Mouse (Mus musculus) stomach, postnatal 0 days (tissue): ENCODE results near the gene Usp30. TPM values are rescaled to one million over a fixed set of nuclear protein-coding genes. Genes with fewer than 3 reads are reported as not detected.

Source experiments
- ATAC-seq: fragments of 200-750 bp; cut with Nextera tagmentation; 2 replicates; pipeline ENCODE4 v1.8.0; 2017; ENCODE audit not compliant: low FRiP score, low TSS enrichment
- DNase-seq: peaks from one replicate; pipeline ENCODE4 v3.0.0-alpha.2; 2016; ENCODE audit warnings: low spot score
- H3K27ac ChIP-seq: fragments of 300-500 bp; sonication (generic); replicated peaks from 2 replicates; pipeline ENCODE4 v1.5.1; 2014; ENCODE audit warnings: mild to moderate bottlenecking, control low read depth
- H3K27me3 ChIP-seq: fragments of 300-500 bp; sonication (generic); 2 replicates; pipeline ENCODE4 v1.6.1; 2014; ENCODE audit warnings: low read length; ENCODE audit not compliant: control insufficient read depth, insufficient read depth
- H3K36me3 ChIP-seq: fragments of 300-500 bp; sonication (generic); 2 replicates; pipeline ENCODE4 v1.6.1; 2014; ENCODE audit warnings: low read length, mixed read lengths; ENCODE audit not compliant: control insufficient read depth, insufficient read depth
- H3K4me1 ChIP-seq: fragments of 300-500 bp; sonication (generic); replicated peaks from 2 replicates; pipeline ENCODE4 v1.6.1; 2014; ENCODE audit warnings: antibody characterized with exemption; ENCODE audit not compliant: control insufficient read depth, insufficient read depth
- H3K4me2 ChIP-seq: fragments of 300-500 bp; sonication (generic); replicated peaks from 2 replicates; pipeline ENCODE4 v1.6.1; 2014; ENCODE audit warnings: low read depth, mild to moderate bottlenecking, control low read depth, moderate library complexity
- H3K4me3 ChIP-seq: fragments of 300-500 bp; sonication (generic); 2 replicates; pipeline ENCODE4 v1.5.1; 2014; ENCODE audit warnings: low read depth, low read length, control low read depth
- H3K9ac ChIP-seq: fragments of 300-500 bp; sonication (generic); 2 replicates; pipeline ENCODE4 v1.6.1; 2014; ENCODE audit warnings: mild to moderate bottlenecking, low read length, control low read depth, mixed read lengths
- H3K9me3 ChIP-seq: fragments of 300-500 bp; sonication (generic); 2 replicates; pipeline ENCODE4 v1.6.1; 2016; ENCODE audit warnings: low read length; ENCODE audit not compliant: control insufficient read depth
- CTCF ChIP-seq: IDR thresholded peaks from 2 replicates; pipeline ENCODE4 v1.5.1; 2016; ENCODE audit warnings: antibody characterized with exemption, low read depth, mild to moderate bottlenecking, moderate library complexity
- EP300 ChIP-seq: optimal IDR thresholded peaks from 2 replicates; pipeline ENCODE3; 2016; ENCODE audit warnings: antibody characterized with exemption
- WGBS: fragments of 180-500 bp; shearing (Covaris S2); extraction: QIAGEN DNeasy Blood & Tissue Kit; methylation state at CpG from one replicate; pipeline ENCODE4 v1.1.7; 2014; 5-methylcytosine and 5-hydroxymethylcytosine counted together
- polyA plus RNA-seq: library from polyadenylated mRNA; unstranded; fragments of >200 nt; fragmentation: Nextera tagmentation; extraction: Ambion mirVana; gene quantifications from 2 replicates; pipeline ENCODE4 v1.2.1, GENCODE M21; 2015

Gene Usp30
- polyA plus RNA-seq, 1 experiment from 2014 or later = 5.3 TPM

DNA sequence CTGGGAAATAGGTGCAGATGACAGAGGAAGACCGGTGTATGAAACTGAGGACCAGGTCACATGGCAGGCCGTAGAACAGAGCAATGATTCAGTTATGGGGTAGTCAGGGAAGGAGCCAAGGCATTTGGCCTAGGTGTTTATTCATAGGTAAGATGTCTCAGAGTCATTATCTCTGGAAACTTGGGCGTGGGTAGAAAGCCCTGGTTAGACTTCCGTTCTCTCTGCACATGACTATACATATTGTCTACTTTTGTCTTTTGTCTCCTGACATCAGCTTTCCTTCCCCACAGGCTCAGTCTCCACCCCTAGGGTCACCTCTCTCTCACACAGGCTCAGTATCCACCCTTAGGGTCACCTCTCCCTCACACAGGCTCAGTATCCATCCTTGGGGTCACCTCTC, 21.5 kb upstream of the Usp30 start:
- Histone ChIP-seq H3K27me3 (no peaks in the 10 kb centered on the region), H3K36me3 (no peaks in the 10 kb centered on the region), H3K4me3 (no peak overlapping the region), H3K27ac (no peak overlapping the region), H3K9me3 (no peaks in the 10 kb centered on the region), H3K4me1 (no peaks in the 10 kb centered on the region), H3K9ac (no peak overlapping the region), H3K4me2 (no peak overlapping the region)
- DNase-seq (no peak), ATAC-seq (no peak)
- WGBS = 70% methylated on average over 4 of the region's 4 CpGs
- TF ChIP-seq EP300 = no peak
- no peak for TF ChIP-seq CTCF

DNA sequence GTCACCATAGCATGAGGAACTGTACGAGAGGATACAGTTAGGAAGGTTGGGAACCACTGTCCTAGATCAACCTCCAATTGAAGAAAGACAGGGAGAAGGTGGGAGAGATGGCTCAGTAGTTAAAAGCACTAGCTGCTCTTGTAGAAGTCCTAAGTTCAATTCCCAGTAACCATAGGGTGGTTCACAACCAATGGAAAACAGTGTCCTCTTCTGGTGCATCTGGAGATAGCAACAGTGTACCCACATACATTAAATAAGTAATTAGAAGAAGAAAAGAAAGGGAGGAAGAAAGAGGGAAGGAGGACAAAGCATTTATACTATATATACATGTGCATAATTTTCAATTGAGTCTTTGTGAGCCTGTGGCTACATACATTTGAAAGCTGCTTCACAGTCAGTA, 20.1 kb upstream of the Usp30 start:
- ATAC-seq (no peak), DNase-seq (no peak)
- Histone ChIP-seq H3K36me3 (no peaks in the 10 kb centered on the region), H3K9ac (no peak overlapping the region), H3K27ac (no peak overlapping the region), H3K27me3 (no peaks in the 10 kb centered on the region), H3K9me3 (no peaks in the 10 kb centered on the region), H3K4me3 (no peak overlapping the region), H3K4me1 (no peaks in the 10 kb centered on the region), H3K4me2 (no peak overlapping the region)
- WGBS = 59% methylated on average over 1 of the region's 1 CpGs
- TF ChIP-seq CTCF (peak; percentile 79), EP300 (no peak)

GRCm38 (mm10) chr5:114046151-114046550, 19.1 kb upstream of the Usp30 start:
- Histone ChIP-seq H3K27me3 (no peaks in the 10 kb centered on the region), H3K9ac (no peak overlapping the region), H3K27ac (no peak overlapping the region), H3K4me1 (no peaks in the 10 kb centered on the region), H3K9me3 (no peaks in the 10 kb centered on the region), H3K4me2 (no peak overlapping the region), H3K36me3 (no peaks in the 10 kb centered on the region), H3K4me3 (no peak overlapping the region)
- no peak for ATAC-seq
- 65% methylated on average over 3 of the region's 3 CpGs for WGBS
- DNase-seq = no peak
- no peak for TF ChIP-seq CTCF
- TF ChIP-seq EP300 = no peak

DNA sequence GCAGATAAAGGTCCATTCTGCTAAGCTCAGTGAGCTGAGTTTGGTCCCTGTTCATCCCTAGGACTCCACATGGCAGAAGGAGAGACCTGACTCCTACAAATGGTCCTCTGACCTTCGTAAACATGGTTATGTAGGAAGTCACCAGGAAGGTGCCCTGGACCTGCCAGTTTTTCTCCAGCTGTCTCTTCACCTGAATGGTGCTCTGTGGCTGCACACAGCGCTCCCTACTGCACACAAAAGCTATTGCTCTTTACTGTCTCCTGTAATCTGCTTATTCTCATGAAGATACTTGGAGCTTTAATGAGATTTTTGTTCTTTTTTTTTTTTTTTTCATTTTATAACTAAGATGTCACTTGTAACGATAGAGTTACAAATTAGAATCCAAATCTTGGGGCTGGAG, 18.7 kb upstream of the Usp30 start:
- no peak for ATAC-seq
- H3K9ac ChIP-seq = no peak overlapping the region
- DNase-seq = no peak
- H3K4me2 ChIP-seq = no peak overlapping the region
- no peaks in the 10 kb centered on the region for H3K9me3 ChIP-seq
- no peaks in the 10 kb centered on the region for H3K27me3 ChIP-seq
- H3K4me3 ChIP-seq = no peak overlapping the region
- peak; percentile 62 for TF ChIP-seq CTCF
- no peak for TF ChIP-seq EP300
- WGBS = 45% methylated on average over 3 of the region's 3 CpGs
- H3K27ac ChIP-seq = no peak overlapping the region
- no peaks in the 10 kb centered on the region for H3K4me1 ChIP-seq
- H3K36me3 ChIP-seq = no peaks in the 10 kb centered on the region

- 79% methylated on average over 5 of the region's 5 CpGs for WGBS
Observed at GRCm38 (mm10) chr5:114047182-114047581, 18.1 kb upstream of the Usp30 start.

DNA sequence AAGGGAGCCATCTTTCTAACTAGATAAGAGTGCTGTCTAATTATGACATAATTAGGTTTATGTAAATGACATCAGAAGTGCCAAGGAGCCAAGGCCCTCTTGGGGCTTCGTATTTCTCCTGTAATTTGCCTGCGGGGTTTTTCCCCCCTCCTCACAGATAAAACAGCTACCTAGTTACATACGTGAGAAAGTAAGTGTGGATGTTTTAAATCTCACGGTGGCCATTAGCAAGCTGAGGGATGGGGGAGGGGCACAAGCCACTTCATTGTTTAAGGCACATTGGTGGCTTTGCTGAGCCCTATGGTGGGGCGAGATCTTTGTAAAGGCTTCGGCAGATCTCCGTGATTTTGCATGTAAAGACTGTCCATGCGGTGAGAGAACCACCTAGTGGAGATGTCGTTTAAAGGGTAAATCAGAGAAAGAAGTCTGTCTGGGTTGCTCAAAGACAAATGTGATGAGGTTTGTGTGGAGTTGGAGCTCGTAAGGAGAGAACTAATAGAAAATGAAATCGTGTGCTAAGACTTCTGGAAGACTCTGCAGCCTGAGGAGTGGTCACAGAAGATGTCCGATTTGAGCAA, 16.4 kb upstream of the Usp30 start:
- Histone ChIP-seq H3K4me1 (no peaks in the 10 kb centered on the region), H3K27me3 (no peaks in the 10 kb centered on the region), H3K4me3 (no peak overlapping the region), H3K36me3 (no peaks in the 10 kb centered on the region), H3K9me3 (no peaks in the 10 kb centered on the region), H3K4me2 (no peak overlapping the region), H3K27ac (no peak overlapping the region), H3K9ac (no peak overlapping the region)
- DNase-seq = no peak
- ATAC-seq = no peak
- TF ChIP-seq CTCF (peak; percentile 33; the same call in 1 of the 2 replicates), EP300 (no peak)
- WGBS = 46% methylated on average over 12 of the region's 12 CpGs

More at GRCm38 (mm10) chr5:114047182-114047581, 18.1 kb upstream of the Usp30 start:
- no peak overlapping the region for H3K9ac ChIP-seq
- TF ChIP-seq CTCF = no peak
- TF ChIP-seq EP300 = no peak
- DNase-seq (no peak), ATAC-seq (no peak)
- H3K4me3 ChIP-seq = no peak overlapping the region
- no peak overlapping the region for H3K4me2 ChIP-seq
- H3K36me3 ChIP-seq = no peaks in the 10 kb centered on the region
- no peaks in the 10 kb centered on the region for H3K4me1 ChIP-seq
- H3K27ac ChIP-seq = no peak overlapping the region
- H3K27me3 ChIP-seq = no peaks in the 10 kb centered on the region
- H3K9me3 ChIP-seq = no peaks in the 10 kb centered on the region
